Mouse (Mus musculus) heart, adult 11 months (tissue): ENCODE measurements at regions not wholly inside any gene's neighbourhood (a gene's known extent, or its start where the extent isn't known, plus 50 kb on each side); places are given as distances from the start of the nearest gene placed in this dataset.

Experiments used
- DNase-seq: peaks from one replicate; pipeline ENCODE4 v3.0.0; 2022

GRCm38 (mm10) chr15:68435961-68436360, 1935.3 kb upstream of the Lrrc6 start:
- peak; percentile 85 for DNase-seq

- DNase-seq, result no peak
Observed at GRCm38 (mm10) chr15:68431251-68431650, 1930.5 kb upstream of the Lrrc6 start.

DNA sequence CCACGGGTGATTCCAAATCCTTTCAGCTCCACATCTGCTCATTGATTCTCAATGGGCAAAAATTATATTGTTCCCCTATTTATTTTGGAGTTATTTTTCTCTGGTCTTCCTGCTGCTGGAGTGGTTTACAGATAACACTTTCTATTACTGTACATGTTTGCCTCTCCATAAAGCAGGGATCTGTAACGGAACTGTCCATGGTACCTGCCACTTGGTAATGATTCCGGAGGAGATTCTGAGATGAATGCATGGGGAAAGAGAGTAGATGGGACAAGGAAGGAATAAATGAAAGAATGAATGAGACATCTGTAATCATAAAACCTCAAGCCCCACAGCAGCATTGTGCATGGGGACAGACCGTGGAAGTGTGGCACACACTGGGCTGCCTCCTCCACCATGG, 1929.8 kb upstream of the Lrrc6 start:
- DNase-seq, result peak; percentile 17

DNA sequence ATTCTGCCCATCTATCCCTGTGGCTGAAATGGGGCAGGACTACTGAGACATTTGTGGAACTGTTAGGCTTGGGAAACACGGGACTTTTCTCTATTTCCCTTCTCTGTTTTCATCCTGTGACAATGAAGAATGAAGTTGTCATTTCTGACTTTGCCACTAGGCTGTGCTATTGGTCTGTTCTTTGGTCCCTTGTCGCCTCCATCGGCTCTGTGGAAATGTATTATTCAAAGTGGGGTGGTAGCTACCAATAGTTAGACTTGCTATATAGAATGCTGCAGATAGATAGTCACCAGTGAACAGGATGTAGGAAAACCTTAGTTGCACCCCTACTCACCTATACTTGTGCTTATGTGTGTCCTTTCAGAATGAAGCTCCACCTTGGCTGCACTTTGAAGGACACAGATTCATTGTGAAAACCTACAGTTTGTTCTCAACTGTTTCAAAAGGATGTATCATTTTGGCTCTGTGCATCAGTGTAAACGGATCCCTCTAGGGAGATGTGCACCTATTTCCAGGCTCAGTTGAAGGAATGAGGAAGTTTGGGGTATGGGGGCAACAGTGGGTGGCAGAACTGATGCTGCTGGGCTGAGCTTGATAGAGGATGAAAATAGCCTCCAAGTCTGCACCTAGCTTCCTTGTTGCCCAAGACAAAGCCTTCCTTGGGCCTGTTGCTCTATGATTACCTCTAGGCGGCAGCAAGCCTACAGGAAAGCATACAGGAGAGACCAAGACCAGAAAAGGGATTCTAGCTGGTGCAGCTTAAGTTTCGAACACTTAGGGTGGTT, 1927.9 kb upstream of the Lrrc6 start:
- DNase-seq, result peak; percentile 86

DNA sequence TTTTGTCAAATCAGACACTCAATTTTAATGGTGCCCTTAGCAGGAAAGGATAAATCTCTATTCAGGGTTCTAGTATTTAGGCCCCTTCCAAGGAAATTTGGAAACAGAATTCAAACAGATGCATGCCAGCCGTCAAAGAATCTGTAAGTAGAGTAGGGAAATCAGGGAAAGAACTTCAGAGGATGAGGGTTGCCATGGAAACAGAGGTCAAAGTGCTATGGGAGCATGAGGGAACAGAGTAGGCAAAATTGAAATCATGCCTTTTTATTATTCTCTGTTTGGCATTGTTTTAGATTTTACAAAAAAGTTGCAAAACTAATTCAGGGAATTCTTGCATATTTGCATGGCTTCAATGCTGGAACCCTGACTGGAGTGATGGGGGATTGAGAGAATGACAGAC, 1916.4 kb upstream of the Lrrc6 start:
- peak; percentile 31 for DNase-seq

GRCm38 (mm10) chr15:68415401-68415925, 1914.8 kb upstream of the Lrrc6 start:
- peak; percentile 84 for DNase-seq

DNA sequence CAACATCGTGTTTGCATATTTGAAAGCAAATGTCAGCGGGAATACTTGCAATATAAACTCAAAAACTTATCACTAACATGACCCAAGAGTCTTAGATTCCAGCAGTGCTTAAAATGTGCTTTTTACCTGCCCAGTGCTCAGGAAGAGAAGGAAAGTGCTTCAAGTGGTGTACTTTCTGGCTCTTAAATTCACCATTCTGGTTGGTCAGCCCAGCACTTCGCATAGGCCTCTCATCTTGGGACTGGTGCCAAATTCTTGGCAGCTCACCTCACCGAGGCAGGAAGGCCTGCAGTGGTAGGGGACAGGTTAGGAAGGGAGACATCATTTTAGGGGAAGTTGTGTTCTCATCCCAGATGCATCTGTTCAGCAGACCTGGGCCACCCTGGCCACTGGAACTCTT, 1913.3 kb upstream of the Lrrc6 start:
- peak; percentile 87 for DNase-seq

DNA sequence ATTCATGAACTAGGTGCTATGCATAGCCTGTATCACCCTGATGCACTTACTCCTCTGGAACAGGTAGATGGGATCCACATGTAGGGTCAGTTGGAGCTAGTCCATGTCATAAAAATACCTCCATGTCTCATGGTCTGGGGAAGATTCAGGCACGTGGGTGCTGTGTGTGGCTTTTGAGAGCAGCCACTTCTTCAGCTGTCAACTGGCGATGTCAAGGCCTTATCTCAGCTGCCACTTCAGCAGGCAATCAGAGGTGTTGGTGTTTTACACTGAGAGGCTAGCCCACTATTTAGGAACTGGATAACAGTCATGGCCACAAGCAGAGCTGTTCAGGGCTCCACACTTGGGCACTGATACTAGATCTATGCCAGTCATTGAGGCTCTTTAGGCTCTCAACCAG, 1912.0 kb upstream of the Lrrc6 start:
- peak; percentile 95 for DNase-seq

DNA sequence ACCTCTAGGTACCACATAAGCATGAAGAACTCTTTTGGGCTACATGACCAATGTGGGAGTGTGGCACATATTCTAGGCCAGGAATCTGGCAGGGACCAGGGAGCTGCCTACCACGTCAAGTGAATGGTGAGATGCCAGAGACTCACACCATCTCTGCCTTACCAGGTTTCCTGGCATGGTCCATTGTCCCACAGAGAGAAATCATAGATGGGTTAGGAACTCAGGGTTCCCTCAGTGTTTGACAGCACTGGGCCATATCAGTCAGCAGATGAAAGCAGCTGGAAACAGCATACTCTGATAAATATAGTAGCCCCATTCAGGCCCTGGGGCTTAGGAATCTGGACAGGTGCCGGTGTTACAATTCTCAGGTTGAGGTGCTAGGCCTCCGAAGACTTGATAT, 1911.4 kb upstream of the Lrrc6 start:
- peak; percentile 96 for DNase-seq

- peak; percentile 90 for DNase-seq
Observed at GRCm38 (mm10) chr15:68403554-68404070, 1902.9 kb upstream of the Lrrc6 start.

DNA sequence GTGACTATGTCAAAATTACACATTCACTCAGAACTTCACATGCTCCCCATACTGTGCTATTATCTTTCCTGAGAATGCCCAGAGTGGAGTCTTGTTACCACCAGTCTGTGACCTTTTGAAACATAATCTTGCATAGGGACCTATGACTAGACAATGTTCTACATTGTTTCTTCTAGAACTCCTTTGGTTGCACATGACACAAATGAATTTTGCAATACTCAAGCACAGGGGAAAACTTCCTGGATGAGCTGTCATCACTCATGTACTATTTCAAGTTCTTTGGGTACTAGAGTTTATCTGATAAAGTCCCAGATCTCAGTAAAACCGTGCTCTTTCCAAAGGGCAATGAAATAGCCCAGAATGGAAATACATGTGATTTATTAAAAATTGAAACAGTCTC, 1901.0 kb upstream of the Lrrc6 start:
- no peak for DNase-seq

- peak; percentile 83 for DNase-seq
Observed at GRCm38 (mm10) chr15:68401006-68401405, 1900.3 kb upstream of the Lrrc6 start.

- DNase-seq, result peak; percentile 43
Observed at GRCm38 (mm10) chr15:68396566-68396965, 1895.9 kb upstream of the Lrrc6 start.

DNA sequence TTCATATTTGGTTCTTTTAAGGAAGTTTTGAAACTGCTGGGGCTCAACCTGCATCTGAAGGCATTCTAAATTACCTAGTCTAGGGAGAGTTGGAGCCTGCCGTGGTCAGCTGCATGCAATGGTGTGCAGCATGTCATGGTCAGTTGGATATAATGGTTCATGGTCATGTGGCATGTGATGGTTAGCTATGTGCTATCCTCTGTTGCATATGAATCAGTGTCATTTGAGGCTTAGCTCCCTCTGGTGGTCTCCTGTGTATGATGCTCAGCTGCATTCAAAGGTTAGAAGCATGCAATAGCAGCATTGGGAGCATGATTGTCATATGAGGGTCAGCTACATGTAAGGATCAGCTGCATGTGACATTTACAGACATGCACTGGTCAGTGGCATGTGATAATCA, 1894.0 kb upstream of the Lrrc6 start:
- peak; percentile 86 for DNase-seq

DNA sequence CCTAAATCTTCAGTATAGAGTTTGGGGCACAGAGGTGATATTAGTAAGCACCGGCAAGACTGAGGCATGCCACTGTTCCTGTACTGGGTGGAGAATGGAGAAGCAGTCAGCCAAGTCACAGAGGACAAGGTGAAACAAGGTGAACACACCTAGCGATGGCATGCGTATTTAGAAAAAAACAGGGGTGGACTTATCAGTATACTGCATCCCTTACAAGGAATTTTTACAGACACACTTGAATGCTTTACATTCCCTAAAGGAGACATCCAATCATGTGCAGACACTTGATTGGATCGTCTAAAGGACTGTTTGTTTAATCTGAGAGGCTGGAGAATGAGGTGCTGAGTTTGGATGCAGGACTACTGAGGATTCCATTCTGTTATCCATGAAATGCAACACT, 1893.4 kb upstream of the Lrrc6 start:
- DNase-seq, result peak; percentile 53

GRCm38 (mm10) chr15:68391737-68392136, 1891.0 kb upstream of the Lrrc6 start:
- no peak for DNase-seq

GRCm38 (mm10) chr15:68389855-68390254, 1889.1 kb upstream of the Lrrc6 start:
- peak; percentile 41 for DNase-seq

DNA sequence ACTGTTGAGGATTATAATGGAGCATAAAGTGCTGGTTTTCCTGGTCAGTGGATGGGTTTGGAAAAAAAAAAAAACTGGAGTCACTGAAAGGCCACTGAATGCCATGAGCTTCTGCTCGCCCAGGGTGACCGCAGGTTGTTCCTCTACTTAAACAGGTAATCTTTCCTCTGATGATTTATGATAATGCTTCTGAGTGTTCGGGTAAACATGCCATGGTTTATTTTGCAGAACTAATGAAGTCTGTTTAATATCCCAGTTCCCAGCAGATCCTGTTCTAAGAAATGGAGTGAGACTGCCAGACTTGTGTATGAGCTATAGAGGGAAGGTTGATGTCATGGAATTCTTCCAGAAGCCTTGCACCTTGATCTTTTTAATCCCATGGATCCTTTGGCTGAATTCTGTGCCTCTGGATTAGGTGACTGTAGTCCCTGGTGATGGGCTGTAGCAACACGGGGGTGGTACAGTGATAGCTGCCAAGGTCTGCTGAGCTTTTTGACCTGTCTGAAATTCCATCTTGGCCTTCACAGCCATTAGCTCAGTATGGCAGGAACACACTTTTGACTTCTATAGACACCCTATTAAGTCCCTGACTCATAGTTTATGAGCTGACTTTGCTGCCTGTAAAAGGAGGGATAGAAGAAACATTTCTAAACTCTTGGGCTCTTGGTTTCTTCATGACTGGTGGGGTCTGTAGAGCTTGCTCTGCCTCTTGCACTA, 1886.8 kb upstream of the Lrrc6 start:
- DNase-seq, result peak; percentile 41

- no peak for DNase-seq
Observed at GRCm38 (mm10) chr15:68384571-68385335, 1884.0 kb upstream of the Lrrc6 start.

GRCm38 (mm10) chr15:68375166-68375565, 1874.5 kb upstream of the Lrrc6 start:
- DNase-seq, result no peak

GRCm38 (mm10) chr15:68366816-68367215, 1866.1 kb upstream of the Lrrc6 start:
- DNase-seq, result peak; percentile 25

GRCm38 (mm10) chr15:68363058-68363735, 1862.5 kb upstream of the Lrrc6 start:
- peak; percentile 100 for DNase-seq
